Mouse (Mus musculus): Measurements from ENCODE around the gene Tns1. TPM values are rescaled to one million over a fixed set of nuclear protein-coding genes. Genes with fewer than 3 reads are reported as not detected.

Tns1 gene
- polyA plus RNA-seq, 1 experiment = 0.85 TPM

DNA sequence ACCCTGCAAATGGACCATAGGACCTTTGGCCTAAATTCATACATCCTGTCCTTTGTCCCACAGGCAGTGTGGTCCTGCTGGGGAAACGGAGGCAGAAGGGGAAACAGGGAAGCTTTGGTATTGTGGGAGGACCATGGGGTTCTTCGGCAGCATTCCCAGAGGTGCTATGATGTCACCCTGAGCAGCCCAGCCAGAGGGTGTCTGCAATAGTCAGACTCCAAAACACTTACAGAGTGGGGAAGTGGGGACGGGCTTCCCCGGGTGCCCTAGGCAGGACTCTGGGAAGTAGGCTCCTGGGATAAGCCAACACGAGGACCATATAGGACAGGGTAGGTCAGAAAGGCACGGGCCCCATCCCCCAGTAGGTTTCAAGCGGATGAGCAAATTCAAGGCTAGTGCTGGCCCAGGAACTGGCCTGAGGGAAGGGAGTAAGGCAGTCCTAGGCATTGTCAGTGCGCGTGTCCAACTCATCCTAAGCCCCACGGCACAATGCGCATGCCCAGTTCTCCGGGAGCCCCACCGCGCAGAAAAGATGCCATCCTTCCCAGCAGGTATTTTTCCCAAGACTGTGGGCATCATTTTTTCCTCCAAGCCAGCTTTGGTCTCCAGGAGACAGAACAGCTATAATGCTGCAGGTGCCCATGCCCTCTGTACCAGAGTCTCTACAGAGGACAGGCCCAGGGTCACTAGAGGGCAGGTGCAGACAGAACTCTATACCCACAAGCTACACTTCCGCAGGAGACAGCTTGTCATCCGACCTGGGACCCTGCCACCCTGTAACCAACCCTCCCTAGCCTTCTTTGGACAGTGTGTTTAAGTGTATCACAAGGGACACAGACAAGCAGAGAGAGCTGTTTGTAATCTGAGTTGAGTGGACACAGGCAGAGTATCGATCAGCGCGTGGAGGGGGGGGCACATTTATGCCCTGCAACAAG lies 210.9 kb downstream of the Tns1 start:
- TF ChIP-seq GATA1 (IDR thresholded peaks at IDR 0.05; ENCODE audit: low read length) = no peak

DNA sequence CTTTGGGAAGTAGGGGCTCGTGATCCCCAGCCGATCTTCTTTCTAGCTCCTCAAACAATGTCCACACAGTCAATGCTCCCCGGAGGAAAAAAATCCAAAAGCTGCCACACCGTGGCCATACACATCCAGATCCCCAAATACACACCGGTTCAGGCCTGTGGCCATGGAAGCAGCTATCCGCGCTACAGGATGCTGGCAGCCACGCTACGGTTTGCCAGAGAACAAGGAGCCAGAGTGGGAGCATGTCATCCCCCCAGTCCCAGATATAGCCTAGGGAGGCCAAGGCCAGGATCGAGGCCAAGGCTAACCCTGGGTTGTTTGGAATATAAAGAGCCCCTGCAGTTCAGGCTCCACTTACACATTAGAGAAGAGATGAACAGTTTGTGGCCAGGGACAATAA lies 211.8 kb downstream of the Tns1 start:
- TF ChIP-seq GATA1 (IDR thresholded peaks at IDR 0.05; ENCODE audit: low read length) = no peak

DNA sequence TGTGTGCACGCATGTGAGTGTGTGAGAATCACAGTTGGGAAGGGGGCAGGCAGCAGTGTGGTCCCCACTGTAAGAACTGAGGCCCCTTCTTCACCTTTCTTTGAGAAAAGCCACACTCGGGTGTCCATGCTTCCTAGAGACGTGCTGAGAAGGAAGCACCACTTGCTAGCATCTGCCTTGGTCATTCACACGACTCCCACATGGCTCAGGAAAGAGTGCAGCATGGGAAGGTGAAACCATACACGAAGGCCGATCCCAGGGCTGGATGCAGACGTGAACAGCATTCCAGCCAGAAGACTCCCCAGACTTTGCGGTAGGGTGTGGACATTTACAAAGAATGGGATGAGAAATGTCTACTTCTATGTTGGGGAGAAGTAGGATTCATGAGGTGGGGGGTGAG lies 212.3 kb downstream of the Tns1 start:
- no peak for TF ChIP-seq GATA1 (IDR thresholded peaks at IDR 0.05; ENCODE audit: low read length)

DNA sequence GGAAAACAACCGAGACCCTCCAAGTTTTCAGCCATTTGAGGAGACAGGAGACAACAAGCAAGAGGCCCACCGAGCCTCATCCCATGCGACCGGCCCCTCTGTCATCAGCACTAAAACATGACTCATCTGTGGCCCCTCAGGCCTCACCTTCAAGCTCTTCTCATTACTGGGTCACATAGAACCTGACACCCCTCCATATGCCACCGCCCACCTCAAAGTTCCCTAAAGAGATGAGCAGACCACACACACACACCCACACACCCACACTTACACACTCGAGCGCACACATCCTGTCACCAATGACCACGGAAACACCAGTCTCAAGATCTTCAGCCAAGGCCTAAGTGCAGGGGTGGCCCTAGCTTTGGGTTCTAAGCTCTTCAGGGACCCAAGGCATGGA lies 213.5 kb downstream of the Tns1 start:
- no peak for TF ChIP-seq GATA1 (IDR thresholded peaks at IDR 0.05; ENCODE audit: low read length)

DNA sequence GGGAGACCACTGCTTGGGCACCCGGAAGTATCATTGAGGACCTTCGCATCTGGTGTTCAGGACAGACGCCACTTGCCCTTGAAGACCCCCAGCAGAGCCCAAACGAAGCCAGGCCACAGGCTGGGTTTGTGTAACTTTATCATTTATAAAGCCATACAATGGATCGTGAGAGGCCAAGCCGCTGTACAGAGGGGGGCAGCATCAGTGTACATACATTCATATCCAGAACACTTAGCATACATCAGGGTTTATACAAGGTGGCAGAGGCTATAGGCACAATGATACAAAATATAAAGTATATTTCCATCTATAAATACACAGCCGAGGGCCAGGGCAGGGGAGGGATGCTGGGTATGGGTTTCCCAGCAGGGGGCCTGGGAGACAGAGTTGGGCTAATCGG lies 214.1 kb downstream of the Tns1 start:
- no peak for TF ChIP-seq GATA1 (IDR thresholded peaks at IDR 0.05; ENCODE audit: low read length)

DNA sequence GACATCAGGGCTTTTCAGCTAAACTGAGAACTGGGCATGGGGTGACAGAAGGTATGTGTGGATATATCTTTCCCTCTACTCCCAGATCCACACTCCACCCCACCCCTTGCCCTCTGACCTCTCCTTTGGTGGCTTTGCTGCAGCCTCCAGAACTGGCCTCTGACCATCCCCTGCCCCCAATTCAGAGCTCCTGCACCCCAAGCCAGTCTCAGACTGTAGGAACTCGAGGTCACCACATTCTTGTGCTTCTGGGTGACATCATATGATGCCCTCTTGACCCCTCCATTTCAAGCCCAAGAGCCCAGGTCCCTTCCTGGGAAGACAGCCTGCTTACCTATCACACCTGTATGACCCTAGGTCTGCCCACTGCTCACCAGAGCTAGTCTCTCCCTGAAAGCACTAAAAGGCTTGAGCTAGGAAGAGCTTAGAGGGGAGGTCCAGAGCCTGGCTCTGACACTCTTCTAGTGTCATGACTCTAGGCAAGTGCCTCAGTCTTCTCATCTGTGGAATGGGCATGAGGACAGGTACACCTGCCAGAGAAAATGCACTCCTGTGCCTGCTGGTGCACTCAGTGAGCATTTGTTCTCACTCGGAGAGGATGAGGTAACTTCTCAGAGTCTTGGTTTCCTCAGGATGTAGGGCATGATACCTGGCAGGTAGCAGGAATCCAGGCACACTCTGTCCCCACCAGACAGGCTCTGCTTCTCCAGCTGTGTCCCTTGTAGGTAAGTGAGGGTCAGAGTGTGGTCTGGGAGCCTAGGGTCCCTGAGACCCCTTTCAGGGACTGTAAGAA lies 214.9 kb downstream of the Tns1 start:
- TF ChIP-seq GATA1 (IDR thresholded peaks at IDR 0.05; ENCODE audit: low read length) = no peak

DNA sequence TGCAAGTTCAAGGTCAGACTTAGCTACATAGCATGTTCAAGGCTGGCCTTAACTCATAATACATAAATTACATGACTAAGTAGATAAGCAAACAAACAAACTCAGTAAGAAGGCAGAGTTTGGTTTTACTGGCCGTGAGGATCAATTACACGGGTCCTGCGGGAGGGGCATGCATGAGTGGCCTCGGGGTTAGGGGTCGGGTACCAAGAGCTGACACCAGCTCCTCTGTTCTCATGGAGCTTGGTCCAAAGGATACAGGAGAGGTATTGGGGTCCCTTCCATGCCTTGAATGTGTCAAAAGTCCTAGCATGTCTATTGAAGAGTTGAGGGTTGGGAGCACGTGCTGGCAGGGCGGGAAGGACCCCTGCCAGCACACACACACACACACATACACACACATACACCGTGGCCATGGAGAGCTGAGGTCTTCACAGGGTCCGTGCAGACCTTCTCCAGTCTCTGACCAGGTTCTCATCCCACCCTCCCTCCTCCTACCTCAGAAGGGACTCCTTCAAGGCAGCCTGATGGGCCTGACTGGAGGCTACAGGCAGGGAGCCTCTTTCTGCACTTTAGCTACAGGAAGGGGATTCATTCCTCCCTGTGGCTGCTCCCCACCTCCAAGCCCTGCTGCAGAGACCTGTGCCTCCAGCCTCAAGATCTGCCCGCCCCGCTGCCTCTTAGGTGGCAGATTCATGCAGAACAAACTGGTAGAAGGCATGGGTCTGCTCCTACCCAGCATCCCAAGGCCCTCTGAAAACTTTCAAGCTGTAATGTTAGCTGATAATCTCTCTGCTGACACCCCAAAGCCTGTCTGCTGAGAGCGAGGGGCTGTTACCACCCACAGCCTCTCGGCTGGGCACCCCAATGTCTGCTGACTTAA lies 215.9 kb downstream of the Tns1 start:
- no peak for TF ChIP-seq GATA1 (IDR thresholded peaks at IDR 0.05; ENCODE audit: low read length)

DNA sequence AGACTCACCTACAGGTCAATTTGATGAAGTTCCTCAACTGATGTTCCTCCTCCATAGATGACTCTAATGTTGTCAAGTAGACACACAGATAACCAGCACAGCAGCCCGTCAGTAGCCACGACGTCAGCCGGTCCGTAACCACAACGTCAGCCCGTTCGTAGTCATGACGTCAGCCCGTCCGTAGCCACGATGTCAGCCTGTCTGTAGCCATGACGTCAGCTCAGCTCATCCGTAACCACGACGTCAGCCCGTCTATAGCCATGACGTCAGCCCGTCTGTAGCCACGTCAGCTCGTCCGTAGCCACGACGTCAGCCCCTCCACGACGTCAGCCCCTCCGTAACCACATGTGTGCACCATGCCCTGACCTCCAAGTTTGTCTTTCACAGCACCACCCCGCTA lies 217.1 kb downstream of the Tns1 start:
- TF ChIP-seq GATA1 (IDR thresholded peaks at IDR 0.05; ENCODE audit: low read length) = no peak

DNA sequence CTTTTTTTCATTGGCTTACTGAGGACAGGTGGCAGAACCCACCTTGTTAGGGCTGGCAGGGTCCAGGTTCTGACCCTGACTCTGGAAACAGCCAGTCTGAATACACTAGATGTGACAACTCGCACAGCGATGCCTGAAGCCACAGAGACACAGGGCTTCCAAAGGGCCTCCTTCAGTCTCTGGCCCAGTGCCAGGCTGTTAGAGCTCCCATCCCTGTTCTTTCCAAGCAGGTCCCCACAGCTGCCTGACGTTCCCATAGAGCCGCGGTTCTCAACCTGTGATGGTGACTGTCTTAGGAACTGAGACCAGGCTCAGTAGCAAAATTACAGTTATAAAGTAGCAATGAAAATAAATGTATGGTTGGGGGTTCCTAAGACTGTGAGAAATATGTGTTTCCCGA lies 217.9 kb downstream of the Tns1 start:
- no peak for TF ChIP-seq GATA1 (IDR thresholded peaks at IDR 0.05; ENCODE audit: low read length)

DNA sequence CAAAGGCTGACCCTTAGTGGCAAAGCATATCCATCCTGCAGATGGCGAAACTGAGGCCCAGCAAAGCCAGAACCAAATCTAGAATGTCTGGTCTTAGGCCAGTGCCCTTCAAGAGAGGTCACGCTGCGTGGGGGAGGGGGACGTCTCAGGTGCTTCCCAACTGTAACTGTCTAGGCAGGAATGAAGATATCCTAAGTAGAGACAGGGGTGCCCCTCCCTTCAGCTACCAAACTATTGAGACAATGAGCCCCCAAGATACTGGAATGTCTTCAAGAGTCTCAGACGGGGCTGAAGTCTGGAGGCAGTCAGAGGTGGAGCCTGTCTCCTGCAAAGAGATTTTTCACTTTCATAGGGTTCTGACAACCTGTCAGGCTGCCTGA lies 218.4 kb downstream of the Tns1 start:
- no peak for TF ChIP-seq GATA1 (IDR thresholded peaks at IDR 0.05; ENCODE audit: low read length)

DNA sequence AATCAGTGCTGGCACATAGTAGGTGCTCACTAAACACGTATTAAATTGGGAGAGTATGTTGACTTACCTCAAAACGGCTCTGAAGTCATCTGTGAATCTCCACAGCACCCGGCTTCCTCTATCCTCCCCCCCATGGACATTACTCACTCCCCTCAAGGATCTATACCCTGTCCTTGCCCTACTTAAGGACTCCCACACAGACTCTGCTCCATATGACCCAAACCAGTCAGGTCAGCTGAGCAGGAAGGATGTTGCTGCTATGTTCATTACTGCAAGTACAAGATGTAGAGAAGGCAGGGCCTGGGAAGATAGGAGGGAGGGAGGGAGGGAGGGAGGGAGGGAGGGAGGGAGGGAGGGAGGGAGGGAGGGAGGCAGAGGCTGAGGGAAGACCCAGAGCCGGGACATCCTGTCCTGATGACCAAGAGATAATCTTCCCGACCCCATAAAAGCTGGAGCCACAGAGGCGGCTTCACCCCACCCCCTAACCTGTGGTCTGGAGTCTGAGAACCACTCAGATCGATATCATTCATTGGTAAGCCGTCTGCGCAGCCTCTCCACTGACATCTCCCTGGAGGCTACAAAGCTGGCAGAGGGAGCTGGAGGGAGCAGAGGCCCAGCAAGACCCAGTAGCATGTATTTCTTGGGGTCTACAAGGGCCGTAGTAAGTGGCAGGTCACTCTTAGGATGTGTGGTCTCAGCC lies 219.0 kb downstream of the Tns1 start:
- TF ChIP-seq GATA1 (IDR thresholded peaks at IDR 0.05; ENCODE audit: low read length) = no peak

DNA sequence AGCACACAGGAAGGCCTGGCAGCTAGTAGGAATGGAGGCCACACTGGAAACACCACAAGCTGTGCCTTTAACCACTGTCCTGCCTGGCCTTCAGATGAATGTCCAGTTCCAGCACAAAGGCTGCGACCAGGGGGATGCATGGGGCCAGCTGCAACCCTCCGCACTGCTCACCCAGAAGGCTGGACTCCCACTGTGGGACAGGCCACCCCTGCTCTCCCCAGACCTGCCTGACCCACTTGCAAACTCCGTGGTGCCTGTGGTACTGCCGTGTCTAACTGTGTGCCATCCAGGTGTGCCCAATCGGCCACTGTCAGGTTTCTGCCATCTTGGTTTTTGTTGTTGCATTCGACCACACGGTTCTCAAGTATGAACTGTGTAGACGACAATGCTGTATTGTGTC lies 219.6 kb downstream of the Tns1 start:
- no peak for TF ChIP-seq GATA1 (IDR thresholded peaks at IDR 0.05; ENCODE audit: low read length)

DNA sequence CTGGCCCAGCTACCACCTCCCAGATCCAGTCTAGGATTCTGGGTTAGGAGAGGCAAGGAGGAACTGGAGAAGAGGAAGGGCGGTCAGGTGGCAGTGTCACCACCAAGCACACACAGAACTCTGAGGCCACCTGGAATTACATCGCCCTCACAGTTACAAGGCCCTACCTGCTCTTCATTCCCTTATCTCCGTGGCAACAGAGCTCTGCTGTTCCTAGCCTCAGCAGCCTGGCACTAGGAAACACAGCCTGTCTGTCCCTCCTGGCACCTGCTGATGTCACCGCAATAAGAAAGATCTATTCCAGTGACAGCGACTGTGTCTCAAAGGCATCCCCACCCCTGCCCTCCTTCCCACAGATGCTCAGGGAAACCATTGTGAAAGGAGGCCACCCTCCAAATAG lies 221.2 kb downstream of the Tns1 start:
- no peak for TF ChIP-seq GATA1 (IDR thresholded peaks at IDR 0.05; ENCODE audit: low read length)

DNA sequence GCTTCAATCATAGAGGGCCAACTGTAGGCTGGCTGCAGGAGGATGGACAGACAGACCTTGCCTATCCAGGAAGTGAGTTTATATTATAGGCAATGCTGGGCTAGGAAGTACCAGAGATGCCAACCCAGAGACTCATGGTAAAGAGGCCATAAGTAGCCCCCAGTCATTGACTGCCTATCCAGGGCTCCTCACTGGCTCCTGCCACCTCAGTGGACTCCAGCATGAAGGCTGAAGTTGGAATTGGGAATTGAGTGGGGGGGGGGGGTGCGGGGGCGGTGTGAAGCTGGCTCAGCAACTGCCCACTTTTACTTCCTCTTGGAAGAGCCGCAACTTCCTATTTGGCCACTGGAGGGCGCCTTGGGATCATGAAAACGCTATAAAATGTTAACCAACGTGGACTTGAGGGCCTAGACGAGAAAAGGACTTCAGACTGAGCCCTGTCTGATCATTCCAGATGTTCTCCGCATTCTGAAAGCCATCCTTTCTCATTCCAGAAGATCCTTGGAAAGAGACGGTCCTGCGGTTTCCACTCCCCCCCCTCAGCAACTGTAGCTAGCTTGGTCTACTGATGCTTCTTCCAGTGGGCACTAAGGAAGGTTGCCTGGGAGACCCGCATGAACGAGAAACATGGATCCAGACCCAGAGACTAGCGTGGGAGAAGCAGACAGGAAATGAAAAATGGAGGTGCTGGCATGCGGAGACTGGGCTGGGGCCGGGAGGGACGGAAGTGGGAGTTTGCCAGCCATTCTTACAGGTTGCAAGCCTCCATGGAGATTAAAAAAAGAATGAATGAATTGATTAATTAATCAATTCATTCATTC lies 221.9 kb downstream of the Tns1 start:
- no peak for TF ChIP-seq GATA1 (IDR thresholded peaks at IDR 0.05; ENCODE audit: low read length)
